Mouse (Mus musculus) C2C12 (cell line): Measurements from ENCODE around the gene Ubqln1.

Experiments
- CEBPB ChIP-seq: IDR thresholded peaks from one replicate; pipeline ENCODE4 v1.6.1; 2011; ENCODE audit warnings: low read depth, mild to moderate bottlenecking, control low read depth, moderate library complexity
- CTCF ChIP-seq: IDR thresholded peaks from one replicate; pipeline ENCODE4 v1.5.1; 2011; ENCODE audit not compliant: control insufficient read depth, insufficient read depth, insufficient read length
- MAX ChIP-seq: IDR thresholded peaks from one replicate; pipeline ENCODE4 v1.6.1; 2011; ENCODE audit warnings: mild to moderate bottlenecking, control low read depth
- MYOD1 ChIP-seq: IDR thresholded peaks from one replicate; pipeline ENCODE4 v1.6.1; 2011; ENCODE audit warnings: low read depth; ENCODE audit not compliant: control insufficient read depth, insufficient read length
- MYOG ChIP-seq: IDR thresholded peaks from one replicate; pipeline ENCODE4 v1.6.1; 2011; ENCODE audit not compliant: control insufficient read depth, insufficient read length; ENCODE audit errors: extremely low read depth

DNA sequence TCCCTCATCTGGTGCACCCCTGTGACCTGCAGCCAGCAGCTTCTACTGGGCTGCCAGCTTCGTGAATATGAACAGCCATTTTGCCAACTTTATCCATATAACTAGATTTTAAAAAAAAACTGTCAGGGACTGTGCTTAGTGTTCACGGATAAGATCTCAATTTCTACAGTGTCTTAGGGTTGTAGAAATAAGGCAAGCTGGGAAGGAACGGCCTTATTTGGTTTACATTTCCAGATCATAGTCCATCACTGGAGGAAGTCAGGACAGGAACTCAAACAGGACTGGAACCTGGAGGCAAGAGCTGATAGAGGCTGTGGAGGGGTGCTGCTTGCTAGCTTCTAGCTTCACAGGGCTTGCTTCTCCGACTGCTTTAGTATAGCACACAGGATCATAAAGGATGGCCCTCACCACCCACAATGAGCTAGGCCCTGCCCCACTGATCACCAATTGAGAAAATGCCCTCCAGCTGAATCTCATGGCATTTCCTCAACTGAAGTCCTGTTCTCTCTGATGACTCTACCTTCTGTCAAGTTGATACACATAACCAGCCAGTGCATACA lies 85.7 kb downstream of the Ubqln1 start:
- TF ChIP-seq CTCF (no peak), MYOG (no peak), MAX (no peak), CEBPB (no peak), MYOD1 (no peak)
